Mouse (Mus musculus) heart, adult 2 months (tissue): ENCODE results near the gene Pld1.

Source experiments
- CTCF ChIP-seq: fragments of 200-600 bp; IDR thresholded peaks from 2 replicates; pipeline ENCODE4 v1.8.1; 2022; ENCODE audit warnings: antibody characterized with exemption, mild to moderate bottlenecking, moderate library complexity
- EP300 ChIP-seq: fragments of 200-500 bp; IDR thresholded peaks from 2 replicates; pipeline ENCODE4 v1.6.1; 2011; ENCODE audit warnings: low read depth, low read length, control low read depth; ENCODE audit not compliant: insufficient read depth
- POLR2A ChIP-seq: fragments of 200-500 bp; IDR thresholded peaks from 2 replicates; pipeline ENCODE4 v1.6.1; 2011; ENCODE audit warnings: mild to moderate bottlenecking, low read depth, low read length, control low read depth; ENCODE audit not compliant: insufficient read depth

DNA sequence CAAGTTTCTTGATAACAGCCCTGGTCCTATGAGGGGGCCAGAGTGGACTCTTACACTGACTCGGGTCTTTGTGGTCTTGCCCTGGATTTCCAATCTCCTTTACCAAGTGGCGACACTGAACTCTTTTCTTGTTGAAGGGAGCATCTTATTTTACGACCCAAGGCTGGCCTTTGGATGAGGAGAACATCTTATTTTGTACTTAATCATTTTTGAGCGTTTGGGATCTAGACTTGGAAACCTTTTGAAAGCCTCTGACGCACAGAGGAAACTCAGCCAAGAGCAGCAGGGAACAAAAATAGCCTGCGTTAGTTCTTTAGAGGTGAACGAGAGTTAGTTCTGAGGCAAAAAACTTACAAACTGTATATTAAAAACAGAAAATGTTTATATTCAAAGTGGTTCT, 4.5 kb downstream of the Pld1 start:
- TF ChIP-seq POLR2A (no peak), CTCF (no peak), EP300 (no peak)
